Mouse (Mus musculus) cerebellum, postnatal 14 days (tissue): Measurements from ENCODE around the gene Stra8.

Experiments used
- DNase-seq, 2 experiments: peaks; one replicate each; pipeline ENCODE4 v3.0.0; 2021; ENCODE audit warnings: mixed read lengths in 2 of 2

Gene Stra8

DNA sequence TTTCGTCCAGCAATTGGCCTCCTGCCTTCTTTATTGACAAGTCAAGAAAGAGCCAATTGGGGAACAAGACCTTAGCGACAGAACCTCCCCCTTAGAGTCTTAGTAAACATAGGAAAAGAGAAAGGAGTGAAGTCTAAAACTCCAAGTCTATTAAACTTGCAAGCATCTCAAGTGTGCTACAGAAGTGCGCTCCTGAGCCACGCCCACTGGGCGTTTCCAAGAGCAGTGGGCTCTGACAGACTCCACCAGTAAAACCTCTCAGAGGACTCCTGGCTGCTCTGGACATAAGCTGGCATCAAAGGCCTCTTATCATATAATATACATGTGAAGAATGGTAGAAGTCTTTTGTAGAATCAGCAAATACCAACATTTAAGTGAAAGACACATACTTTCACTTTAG is 16.5 kb upstream of the Stra8 start:
- no peak for DNase-seq

DNA sequence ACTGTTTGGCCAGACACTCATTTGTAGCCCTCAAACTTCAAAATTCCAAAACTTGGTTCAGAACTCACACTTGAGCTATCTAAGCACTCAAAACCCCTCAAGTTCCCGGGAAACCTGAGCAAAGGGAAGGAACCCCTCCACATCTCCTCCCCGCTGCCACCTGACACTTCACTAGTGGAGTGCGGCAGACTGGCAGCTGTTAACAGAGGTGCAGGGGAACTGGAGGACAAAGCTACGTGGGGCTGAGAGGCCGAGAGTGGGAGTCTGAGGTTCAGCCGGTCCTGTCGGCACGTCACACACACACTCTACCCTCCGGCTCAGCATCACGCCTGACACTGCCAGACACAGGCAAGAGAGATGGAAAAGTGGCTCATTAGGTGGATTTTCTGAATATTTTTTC is 16.1 kb upstream of the Stra8 start:
- no peak for DNase-seq

DNA sequence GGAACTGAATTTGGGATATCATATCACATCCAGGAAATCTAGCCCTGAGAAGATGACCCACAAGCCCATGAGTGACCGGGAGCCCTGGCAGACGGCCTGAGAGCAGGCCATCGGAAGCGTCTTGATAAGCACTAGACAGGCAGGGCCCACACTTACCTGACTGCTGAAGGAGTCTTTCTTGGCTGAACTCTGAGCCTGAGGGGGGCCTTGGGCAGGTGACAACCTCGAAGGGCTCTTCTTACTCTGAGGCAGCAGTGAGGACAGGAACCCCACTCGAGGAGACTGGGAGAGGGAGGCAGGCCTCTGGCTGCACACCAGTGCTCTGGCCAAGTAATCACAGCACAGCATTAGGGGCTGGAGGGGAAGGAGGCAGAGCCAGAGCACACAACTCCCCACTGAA is 15.6 kb upstream of the Stra8 start:
- no peak for DNase-seq

DNA sequence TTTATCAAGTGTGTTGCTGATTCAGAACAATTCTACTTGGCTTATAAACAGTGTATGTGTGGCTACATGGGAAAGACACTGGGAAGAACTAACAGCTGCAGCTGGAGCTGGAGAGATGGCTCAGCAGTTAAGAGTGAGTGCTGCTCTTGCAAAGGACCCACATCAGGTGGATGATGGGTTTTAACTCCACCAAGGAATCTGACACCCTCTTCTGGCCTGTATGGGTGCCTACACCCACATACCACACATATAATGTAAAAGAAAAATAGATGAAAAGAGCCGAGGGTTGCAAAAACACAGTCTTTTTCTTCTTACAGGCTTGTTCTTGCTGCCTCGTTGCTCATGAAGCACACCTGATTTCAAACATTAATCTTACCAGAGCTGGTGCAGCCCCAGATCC is 13.8 kb upstream of the Stra8 start:
- no peak for DNase-seq

DNA sequence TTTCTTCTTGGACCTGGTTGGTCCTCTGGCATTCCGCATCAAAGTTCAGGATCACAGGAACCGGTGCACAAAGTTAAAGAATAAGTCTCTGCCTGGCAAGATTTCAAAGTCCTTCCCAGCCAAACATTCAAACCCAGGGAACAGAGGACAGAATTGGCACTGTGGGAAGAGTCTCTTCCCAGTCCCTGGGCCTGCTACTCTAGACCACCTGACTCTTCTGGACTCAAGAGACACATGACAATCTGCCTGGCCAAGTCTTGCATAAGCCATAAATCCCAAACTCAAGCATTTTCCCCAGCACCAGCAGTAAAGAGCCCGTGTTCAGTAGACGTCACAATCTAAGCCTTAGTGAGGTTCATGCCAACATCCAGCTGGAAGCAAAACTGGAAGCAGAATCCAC is 13.3 kb upstream of the Stra8 start:
- no peak for DNase-seq

DNA sequence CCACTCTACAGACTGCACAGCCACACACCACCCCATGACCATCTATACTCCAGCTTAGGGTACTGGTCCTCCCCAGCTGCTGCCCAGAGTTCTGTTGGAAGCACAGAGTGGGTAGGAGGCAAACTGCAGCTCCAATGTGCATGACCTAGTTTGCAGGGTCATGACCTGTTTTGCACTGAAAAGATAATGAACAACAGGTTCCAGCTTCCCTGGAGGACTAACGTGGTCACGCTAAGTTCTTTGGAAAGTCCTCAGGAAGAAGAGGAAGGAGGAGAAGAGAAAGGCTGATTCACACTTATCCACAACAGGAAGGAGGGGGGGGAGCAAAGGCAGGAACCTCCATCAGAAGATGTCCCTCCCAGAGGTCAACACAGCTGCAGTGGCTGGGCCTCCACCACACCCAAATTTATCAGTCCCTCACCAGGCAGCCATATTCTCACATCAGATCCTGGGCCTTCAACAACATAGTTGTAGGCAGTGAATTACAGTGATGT is 12.8 kb upstream of the Stra8 start:
- DNase-seq, result no peak

DNA sequence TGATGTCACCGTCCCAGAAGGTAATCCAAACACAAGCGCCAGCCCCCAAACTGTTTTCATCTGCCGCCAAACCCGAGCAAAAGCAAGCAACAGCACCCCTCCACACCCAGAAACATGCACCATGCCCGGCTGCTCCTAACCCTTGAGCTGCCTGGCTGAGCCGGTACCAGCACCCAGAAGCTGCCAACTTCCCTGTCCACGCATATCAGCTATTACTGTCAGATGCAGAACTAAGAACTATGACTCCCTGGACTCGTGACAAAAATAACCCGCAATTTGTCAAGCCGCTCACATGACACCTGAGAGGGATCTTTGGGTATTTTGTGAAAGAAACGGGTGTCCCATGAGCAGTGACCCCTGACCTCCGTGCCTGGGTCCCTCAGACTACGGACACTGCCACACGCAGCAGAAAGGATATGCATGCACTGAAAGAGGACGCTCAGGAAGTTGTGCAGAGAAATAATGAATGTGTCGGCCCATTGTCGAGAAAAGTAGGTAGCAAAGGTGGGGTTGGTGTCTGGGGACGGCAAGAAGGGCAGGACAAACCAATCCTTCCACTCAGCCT is 12.2 kb upstream of the Stra8 start:
- DNase-seq, result no peak

DNA sequence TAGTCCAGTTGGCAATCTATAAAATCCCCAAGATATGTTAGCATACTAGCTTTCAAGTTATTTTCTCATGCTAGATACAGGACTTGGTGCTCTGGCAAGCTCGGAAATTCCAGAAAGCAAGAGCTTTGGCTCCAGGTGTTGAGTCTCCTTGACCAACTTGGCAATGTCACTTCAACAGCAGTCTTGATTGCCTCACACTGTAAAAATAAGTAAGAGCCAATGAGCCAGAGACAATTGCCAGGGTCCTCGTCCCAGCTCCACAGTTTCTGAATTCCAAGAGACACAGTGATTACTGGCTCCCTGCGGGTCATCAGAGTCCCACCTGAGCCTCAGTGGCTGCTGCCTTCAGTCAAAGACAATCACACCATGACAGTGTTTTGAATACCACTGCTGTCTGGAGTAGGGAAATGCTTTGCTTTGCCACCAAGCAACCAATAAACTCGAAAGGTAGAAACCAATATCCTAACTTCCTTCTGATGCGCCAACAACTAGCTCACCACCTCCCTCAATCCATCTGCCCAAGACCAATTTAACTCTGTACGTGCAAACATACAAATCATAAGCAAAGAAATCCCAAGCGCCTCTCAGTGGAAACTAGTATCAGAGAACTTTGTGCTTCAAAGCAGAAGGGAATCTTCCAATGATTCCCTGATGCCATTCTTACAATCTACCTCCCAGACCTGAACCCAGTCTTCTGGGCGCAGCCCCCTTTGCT is 10.2 kb upstream of the Stra8 start:
- no peak for DNase-seq

DNA sequence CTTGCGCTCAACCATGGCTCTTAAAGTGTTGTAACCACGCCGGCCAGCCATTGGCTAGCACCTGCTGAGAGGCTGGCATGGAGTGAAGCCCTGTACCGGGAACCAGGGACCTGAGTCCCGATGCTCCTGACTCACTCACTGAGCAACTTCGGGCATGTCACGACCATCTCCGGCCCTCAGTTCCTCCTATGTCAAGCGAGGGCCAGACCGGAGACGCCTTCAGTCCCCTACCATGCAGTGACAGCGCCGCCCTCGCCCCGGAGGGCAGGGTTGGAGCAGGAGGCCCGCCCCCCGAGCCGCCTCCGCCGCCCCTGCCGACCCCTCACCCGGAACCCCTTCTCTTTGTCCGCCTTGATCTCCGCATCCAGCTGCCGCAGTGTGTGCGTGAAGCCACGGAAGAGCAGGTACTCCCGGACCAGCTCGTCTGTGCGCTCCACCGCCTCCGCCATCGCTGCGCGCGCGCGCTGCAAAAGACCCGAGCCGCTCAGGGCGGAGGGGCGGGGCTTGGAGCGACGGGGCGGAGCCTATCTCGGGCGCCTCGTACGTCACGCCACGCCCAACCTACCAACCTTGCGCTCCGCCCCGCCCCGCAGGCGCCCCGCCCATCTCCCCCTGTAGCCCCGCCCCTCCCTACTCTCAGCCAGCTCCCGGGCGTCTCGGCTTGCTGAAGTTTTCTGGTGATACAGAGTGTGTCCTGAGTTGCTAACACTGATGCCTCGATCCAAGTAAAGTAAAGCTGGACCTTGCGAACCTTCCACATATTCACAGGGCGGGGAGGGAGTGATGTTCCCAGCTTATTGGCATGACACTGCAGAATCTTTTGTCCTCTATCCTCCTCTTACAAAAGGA is 9.4 kb upstream of the Stra8 start, which contains the start of gene Wdr91:
TSS of gene Wdr91 (minus strand) at position 506 of the 849 bp plus-strand sequence.
- peak; percentile 98 for DNase-seq

DNA sequence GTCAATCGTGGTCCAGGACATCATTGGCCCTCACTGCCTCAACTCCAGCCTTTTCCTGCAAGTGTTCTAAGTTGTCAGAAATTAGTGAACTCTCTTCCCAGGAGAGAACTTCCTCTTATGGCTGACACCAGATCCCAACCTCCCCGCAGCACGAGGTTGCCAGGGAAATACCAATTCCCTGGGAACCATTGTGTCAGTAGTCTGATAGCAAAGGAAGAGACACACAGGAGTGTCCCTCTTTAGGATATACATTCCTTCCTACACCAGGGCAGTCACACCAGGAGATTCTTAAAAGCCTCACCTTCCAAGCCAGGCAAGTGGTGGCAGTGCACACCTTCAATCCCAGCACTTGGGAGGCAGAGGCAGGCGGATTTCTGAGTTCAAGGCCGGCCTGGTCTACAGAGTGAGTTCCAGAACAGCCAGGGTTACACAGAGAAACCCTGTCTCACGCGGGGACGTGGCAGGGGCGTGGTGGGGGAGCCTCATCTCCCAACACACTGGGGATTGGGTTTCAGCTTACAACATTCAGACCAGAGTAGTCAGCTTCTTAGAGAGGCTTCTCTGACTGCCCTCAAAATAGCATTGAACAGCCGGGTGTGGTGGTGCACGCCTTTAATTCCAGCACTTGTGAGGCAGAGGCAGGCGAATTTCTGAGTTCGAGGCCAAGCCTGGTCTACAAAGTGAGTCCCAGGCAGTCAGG is 6.5 kb upstream of the Stra8 start:
- no peak for DNase-seq

DNA sequence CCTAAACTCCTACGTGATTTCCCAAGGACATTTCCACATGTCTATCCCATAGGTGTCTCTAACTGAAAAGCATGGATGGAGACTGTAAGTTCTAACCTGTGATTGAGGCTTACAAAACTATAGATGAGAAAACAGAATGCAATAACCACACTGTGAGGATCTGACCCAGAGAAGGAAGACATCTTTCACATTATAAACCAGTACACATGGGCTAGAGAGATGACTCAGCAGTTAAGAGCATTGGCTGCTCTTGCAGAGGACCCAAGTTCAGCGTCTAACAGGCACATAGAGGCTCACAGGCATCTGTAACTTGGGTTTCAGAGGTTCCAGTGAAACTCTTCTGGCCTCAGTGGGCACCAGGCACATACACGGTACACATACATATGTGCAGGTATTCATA is 5.5 kb upstream of the Stra8 start:
- DNase-seq, result no peak

DNA sequence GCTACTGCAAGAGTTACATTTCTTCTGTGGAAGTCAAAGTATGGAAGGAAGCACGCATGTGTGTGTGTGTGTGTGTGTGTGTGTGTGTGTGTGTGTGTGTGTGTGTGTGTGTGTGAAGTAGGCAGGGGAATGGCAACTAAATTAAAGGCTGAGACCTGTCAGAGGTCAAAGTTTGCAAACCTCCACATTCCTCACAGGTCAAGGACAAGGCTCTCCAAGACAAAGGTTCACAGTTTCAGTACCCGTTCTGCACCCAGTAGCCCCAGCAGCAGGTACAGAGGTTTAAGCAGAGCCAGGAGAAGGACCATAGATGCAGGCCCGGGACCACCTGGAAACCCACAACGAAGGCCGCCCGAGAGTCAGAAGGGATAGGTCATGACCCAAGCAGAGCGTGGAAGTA is 817 bp upstream of the Stra8 start:
- DNase-seq, result no peak

DNA sequence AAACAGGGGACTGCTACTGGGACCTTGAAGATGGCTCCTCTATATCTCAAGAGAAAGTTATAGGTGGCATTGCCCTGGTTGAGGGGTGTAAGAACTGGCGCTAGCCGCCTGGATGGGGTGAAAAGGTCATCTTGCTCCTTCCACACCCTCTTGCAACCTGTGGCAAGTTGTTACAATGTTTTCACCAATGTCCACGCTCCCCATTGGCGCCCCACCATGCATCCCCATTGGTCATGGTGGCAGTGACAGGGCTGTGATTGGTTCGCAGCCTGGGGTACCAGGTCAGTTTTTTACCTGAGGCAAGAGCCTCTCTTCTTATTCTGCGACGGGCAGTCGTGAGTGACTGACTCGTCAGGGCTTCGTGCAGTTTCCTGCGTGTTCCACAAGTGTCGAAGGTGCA is 668 bp downstream of the Stra8 start:
- DNase-seq, result no peak

DNA sequence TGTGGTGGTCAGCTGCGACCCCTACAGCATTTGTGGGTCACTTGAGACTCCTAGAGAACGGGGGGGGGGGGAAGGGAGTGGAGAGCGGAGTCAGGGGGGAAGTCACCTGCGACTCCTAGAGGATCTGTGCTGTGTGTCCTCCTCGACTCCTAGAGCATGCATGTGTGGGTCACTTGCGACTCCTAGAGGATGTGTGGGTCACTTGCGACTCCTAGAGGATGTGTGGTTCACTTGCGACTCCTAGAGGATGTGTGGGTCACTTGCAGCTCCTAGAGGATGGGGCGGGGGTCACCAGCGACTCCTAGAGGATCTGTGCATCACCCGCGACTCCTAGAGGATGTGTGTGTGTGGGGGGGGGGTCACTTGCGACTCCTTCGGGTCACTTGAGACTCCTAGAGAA is 2.0 kb downstream of the Stra8 start:
- peak in 1 of 2 experiments; percentile 49 for DNase-seq

DNA sequence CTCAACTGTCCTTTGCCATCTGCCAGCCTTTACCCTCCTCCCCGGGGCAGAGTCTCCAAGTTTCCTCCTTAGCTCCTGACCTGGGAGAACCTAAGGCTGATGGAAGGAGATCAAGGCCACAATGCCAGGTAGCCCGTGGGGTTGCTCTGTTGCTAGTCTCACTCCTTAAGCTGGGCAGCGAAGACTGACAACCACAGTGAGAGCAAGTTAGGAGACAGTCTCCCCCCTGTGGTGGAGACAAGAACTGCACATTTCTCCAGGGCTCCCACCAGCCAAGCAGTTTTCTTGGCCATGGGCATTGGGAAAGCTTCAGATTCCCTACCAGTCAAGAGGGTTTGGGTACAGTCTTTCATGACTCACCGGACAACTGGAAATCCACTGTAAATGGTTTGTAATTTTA is 7.2 kb downstream of the Stra8 start:
- peak; percentile 85 to 86 for DNase-seq

DNA sequence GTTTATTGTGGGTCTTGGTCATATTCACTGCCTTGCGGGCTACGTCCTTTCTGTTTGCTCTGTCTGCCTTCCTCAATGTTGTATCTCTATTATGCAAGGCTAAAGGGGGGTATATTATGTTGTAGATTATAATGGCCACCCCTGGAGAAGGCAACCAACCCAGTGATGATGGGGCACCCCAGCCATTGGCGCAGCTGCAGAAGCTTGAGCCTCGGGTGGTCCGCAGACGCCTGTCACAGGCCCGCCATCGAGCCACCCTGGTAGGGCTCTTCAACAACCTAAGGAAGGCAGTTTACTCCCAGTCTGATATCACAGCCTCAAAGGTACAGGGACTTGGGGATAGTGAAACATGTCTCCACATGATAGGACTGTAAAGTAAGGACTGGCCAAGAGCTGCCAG is 7.6 kb downstream of the Stra8 start:
- no peak for DNase-seq

DNA sequence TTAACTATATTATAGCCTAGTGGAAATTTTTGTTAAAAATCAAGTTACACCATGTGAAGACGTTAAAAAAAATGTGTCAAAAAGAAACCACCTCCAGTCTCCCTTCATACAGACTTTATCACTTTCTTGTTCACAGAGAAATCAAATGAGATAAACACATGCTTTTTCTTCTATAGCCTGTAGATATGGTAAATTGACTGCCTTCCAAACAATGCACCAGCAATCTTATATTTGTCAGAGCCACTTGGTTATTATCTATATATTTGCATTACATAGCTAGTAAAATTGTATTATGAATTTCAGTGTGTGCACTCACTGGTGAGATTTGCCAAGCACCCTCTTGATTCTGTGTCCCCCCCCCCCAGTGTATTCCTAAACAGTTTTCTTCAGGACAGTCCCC is 12.7 kb downstream of the Stra8 start:
- DNase-seq, result no peak

DNA sequence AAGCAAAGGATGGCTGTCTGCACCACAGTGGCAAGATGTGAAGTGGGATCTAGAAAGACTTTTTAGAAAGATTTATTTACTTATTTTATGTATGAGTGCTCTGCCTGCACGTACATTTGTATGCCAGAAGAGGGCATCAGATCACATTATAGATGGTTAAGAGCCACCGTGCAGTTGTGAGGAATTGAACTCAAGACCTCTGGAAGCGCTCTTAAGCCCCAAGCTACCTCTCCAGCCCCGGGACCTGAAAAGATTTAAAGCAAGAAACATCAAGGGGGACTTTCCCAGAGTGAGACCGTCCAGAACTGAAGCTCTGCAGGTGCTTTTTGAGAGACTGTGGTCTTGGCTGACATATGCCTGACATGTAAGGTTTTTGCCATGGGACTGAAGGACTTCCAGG is 16.8 kb downstream of the Stra8 start:
- DNase-seq, result no peak

DNA sequence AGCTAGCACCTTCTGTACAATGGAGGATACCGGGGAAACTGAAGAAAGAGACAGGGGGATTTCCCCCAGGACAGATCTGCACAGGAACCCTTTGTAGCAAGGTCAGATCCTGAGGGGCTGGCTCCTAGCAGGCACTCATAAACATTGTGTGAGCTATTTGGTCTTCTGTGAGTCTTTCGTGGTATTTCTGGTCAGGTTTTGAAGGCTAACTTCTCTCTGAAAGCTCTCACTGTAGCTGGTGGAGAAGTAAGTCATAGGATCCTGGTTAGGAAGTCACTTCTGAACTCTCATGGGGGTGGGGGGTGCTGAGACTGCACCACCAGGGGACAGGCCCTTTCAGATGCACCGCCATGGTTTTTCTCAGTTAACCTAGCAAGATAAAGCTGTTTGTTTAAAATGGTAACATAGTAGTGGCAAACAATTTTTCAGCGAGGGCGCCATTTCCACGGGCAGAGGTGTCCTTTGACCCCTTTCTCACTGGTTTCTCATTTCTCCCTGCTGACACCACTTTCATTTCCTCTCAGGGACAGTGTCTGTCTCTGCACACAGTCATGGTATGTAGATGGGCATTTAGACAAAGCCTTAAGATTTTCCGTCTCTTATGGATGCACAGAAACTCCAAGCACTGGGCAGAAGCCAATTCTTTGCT is 18.4 kb downstream of the Stra8 start:
- DNase-seq, result no peak

DNA sequence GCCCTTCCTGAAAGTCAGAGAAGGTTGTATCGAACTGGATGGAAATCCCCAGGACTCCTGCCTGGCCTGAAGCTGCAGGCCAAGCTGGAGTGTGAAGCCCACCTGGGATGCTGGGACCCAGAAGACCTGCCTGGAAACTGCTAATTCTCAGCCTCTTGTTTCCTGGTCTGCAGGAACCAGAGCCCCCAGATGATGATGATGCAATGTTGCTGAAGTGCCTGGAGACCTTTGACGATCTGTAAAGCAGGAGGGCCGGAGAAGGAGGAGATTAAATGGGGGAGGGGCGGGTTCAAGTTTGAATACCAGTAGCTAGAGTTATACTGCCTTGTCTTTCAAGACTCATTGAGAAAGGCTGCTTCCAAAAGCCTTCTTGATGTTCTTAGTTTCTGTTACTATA is 19.0 kb downstream of the Stra8 start:
- no peak for DNase-seq

DNA sequence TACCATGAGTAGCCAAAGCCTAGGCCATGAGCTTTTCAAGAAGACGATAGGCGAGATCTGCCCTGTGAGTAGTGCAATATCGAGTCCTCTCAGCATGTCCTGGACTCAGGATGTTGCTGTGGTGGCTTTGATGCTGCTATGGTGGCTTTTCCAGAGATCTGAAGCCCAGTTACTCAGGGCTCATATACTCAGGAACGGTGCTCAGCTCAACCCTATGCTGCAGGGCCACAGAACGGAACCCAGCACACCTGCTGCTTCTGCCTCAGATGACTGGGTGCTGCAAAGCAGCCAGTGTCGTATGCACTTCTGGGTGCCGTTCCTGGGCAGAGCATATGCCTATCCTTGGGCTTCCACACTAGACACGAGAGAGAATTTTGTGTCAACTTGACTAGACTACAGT is 19.5 kb downstream of the Stra8 start:
- DNase-seq, result no peak

DNA sequence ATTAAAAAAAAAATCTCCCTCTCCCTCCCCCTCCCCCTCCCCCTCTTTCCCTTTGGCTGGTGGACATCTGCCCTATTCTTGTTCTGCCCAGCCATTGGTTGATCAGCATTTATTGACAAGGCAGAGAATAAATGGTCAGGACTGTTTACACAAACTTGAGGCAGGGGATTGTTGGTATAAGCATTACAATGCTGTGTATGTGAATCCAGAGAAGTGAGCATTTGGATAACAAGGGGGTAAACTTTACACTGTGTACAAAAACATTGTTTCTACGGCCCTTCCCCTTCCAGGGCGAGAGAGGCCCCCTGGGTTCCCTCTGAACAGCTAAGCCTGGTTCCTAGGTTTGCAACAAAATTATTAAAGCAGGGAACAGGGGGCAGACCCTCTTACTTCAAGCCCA is 21.5 kb downstream of the Stra8 start:
- no peak for DNase-seq

DNA sequence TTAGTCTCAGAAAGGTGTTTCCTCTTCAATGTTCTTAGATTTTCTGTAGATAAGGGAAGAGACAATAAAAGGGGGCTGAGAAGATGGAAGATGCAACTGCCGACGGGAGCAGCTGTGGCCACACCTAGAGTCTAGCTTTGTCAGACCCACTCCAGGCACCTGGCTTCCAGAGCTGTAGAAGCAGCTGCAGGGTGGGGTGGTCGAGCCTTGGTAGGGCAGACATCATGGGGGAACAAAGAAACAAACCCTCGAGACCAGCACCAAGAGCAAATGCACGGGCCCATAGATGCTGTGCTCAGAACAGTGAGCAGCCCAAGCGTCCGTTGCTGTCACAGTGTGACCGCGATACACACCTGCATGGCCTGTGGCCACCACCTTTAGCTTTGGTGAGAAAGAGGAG is 22.5 kb downstream of the Stra8 start:
- DNase-seq, result no peak
